Mouse (Mus musculus) testis, adult 2 months (tissue): ENCODE measurements around the gene Fance. TPM values are rescaled to one million over a fixed set of nuclear protein-coding genes. Genes with fewer than 3 reads are reported as not detected.
"Not testable (repeated sequence)": the region's sequence is repeated elsewhere in the genome, so short reads cannot be mapped to it uniquely, and the experiment has no call there.

Experiments used
- H3K27ac ChIP-seq: fragments of 200-500 bp; 2 replicates; pipeline ENCODE4 v1.5.1; 2012; ENCODE audit warnings: low read depth, low read length; ENCODE audit not compliant: control insufficient read depth, insufficient read depth
- H3K27me3 ChIP-seq: fragments of 200-500 bp; 2 replicates; pipeline ENCODE4 v1.6.1; 2012; ENCODE audit warnings: mild to moderate bottlenecking, low read length, moderate library complexity; ENCODE audit not compliant: control insufficient read depth, insufficient read depth
- H3K36me3 ChIP-seq: fragments of 200-500 bp; 2 replicates; pipeline ENCODE4 v1.6.1; 2012; ENCODE audit warnings: mild to moderate bottlenecking, low read length; ENCODE audit not compliant: control insufficient read depth, insufficient read depth
- H3K4me1 ChIP-seq: fragments of 200-500 bp; 2 replicates; pipeline ENCODE4 v1.6.1; 2012; ENCODE audit warnings: low read length; ENCODE audit not compliant: control insufficient read depth, insufficient read depth
- H3K4me3 ChIP-seq: fragments of 200-500 bp; 2 replicates; pipeline ENCODE4 v1.5.1; 2012; ENCODE audit warnings: low read depth, mild to moderate bottlenecking, low read length, moderate library complexity, mixed read lengths; ENCODE audit not compliant: control insufficient read depth
- CTCF ChIP-seq: fragments of 200-500 bp; IDR thresholded peaks from 2 replicates; pipeline ENCODE4 v1.5.1; 2012; ENCODE audit warnings: low read depth, mild to moderate bottlenecking, inconsistent platforms, low read length, moderate library complexity; ENCODE audit not compliant: control insufficient read depth, insufficient read depth, insufficient replicate concordance
- POLR2A ChIP-seq: fragments of 200-500 bp; IDR thresholded peaks from 2 replicates; pipeline ENCODE4 v1.6.1; 2012; ENCODE audit warnings: low read depth, mild to moderate bottlenecking, inconsistent platforms, low read length, moderate library complexity; ENCODE audit not compliant: control insufficient read depth
- polyA plus RNA-seq: library from polyadenylated mRNA; depleted of rRNA; stranded (reverse); fragments of >200 nt; gene quantifications from 2 replicates; pipeline ENCODE4 v1.2.3, GENCODE M21; 2012

Fance gene
- polyA plus RNA-seq, 1 experiment, result 4.3 TPM

DNA sequence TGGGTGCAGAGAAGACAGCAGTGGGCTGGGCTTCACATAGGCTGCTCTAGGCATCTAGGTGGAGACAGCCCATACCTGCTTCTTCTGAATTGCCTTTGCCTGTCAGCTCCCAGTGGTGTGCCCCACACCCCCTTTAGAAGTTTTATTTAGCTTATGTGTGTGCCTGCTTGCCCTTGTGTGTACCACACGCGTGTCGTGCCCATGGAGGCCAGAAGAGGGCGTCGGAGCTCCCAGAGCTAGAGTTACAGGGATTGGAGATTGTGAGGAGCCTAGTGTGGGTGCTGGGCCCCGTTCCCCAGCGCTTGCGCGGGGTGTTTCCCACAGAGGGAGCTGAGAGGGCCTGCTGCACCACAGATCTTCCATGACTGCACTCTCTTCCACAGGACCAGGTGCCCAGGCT is 3.2 kb downstream of the Fance start:
- Histone ChIP-seq H3K4me1 (peaks cover 6% of the 10 kb centered on the region), H3K27me3 (no peaks in the 10 kb centered on the region), H3K4me3 (no peak overlapping the region), H3K27ac (no peak overlapping the region), H3K36me3 (no peaks in the 10 kb centered on the region)
- TF ChIP-seq CTCF (peak; percentile 28; the same call in 1 of the 2 replicates), POLR2A (no peak)

- Histone ChIP-seq H3K4me3 (no peak overlapping the region), H3K27me3 (no peaks in the 10 kb centered on the region), H3K36me3 (no peaks in the 10 kb centered on the region), H3K27ac (no peak overlapping the region), H3K4me1 (peaks cover 6% of the 10 kb centered on the region)
- TF ChIP-seq CTCF, result no peak
- no peak for TF ChIP-seq POLR2A
Observed at GRCm38 (mm10) chr17:28317091-28317490, 3.8 kb downstream of the Fance start.

GRCm38 (mm10) chr17:28317725-28318124 is 4.4 kb downstream of the Fance start:
- Histone ChIP-seq H3K27ac (no peak overlapping the region), H3K27me3 (no peaks in the 10 kb centered on the region), H3K4me1 (peaks cover 6% of the 10 kb centered on the region), H3K36me3 (no peaks in the 10 kb centered on the region), H3K4me3 (no peak overlapping the region)
- TF ChIP-seq POLR2A, result no peak
- no peak for TF ChIP-seq CTCF

DNA sequence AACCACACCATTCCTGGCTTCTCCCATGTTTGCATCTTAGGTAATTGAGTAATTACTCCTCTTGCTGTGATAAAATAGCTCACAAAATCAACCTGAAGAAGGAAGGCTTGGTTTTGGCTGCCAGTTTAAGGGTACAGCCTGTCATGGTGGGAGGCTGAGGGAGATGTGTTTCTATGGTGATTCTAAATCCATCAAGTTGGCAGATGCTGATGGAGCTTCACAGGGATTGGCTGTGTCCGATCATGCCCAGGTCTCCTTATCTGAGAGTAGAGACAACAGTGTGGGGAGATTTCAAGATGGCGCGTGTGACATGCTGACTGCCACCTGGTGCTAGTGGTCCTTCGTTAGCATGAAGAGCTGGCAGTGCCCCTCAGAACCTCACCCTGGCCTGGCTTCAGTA is 8.4 kb downstream of the Fance start:
- Histone ChIP-seq H3K36me3 (no peaks in the 10 kb centered on the region), H3K4me1 (no peaks in the 10 kb centered on the region; the same call in 1 of the 2 replicates), H3K4me3 (no peak overlapping the region), H3K27ac (no peak overlapping the region), H3K27me3 (no peaks in the 10 kb centered on the region)
- TF ChIP-seq CTCF (no peak), POLR2A (no peak)

DNA sequence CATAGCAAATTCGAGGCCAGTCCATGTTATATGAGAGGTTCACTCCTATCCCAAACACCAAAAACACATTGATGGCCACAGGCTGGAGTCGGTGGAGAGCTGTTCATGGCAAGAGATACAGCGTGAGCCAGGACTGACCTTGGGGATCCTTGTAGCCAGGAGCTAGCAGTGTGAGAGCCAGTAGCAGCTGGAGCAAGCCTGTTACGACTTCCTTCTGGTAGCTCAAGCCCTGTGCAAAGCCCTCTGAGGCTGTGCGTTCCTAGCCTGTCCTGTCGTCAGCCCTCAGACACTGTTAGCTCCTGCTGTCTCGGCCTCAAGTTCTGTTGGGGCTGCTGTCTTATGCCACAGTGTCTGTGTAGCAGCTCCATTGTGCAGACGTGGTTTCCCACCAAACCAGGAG is 10.5 kb downstream of the Fance start:
- TF ChIP-seq POLR2A (no peak), CTCF (no peak)
- H3K36me3 ChIP-seq, result no peaks in the 10 kb centered on the region
- H3K4me3 ChIP-seq, result no peak overlapping the region
- H3K27ac ChIP-seq, result peak overlapping the region; percentile 27; the same call in 1 of the 2 replicates
- peaks cover 11% of the 10 kb centered on the region for H3K4me1 ChIP-seq
- no peaks in the 10 kb centered on the region for H3K27me3 ChIP-seq

DNA sequence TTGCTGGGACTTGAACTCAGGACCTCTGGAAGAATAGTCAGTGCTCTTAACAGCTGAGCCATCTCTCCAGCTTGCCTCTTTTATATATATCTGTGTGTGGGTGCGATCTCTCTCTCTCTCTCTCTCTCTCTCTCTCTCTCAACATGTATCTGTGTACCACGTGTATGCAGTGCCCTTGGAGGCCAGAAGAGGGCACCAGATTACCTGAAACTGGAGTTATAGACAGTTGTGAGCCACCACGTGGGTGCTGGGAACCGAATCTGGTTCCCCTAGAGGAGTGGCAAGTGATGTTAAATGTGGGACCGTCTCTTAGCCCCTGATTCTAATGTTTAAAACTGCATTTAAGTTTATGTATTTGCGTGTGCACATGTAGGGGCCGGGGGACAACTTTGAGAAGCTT is 11.1 kb downstream of the Fance start:
- H3K27me3 ChIP-seq, H3K4me3 ChIP-seq, H3K36me3 ChIP-seq, H3K27ac ChIP-seq: not testable (repeated sequence)
- TF ChIP-seq CTCF, result peak; percentile 19; the same call in 1 of the 2 replicates
- H3K4me1 ChIP-seq, result peaks cover 13% of the 10 kb centered on the region

DNA sequence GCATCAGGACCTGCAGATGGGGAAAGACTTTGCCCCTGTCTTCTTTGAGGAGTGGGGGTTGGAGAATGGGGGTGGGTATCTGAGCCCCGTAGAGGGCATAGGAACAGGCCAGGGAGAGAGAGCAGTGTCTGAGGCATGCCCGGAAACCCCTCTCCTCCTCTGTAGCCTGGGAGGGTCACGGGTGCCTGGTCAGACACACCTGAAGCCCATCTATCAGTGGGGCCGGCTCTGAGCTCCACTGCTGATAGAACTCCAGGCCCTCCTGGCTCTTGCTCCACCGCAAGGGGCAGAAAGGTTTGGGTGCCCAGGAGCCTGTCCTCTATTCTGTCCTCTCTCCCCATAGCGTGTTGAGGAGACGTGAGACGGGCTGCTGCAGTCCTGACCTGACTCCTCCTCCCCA is 12.4 kb downstream of the Fance start:
- Histone ChIP-seq H3K27me3 (no peaks in the 10 kb centered on the region), H3K4me1 (peaks cover 14% of the 10 kb centered on the region), H3K36me3 (no peaks in the 10 kb centered on the region; the same call in 1 of the 2 replicates), H3K27ac (no peak overlapping the region), H3K4me3 (no peak overlapping the region)
- TF ChIP-seq POLR2A, result no peak
- TF ChIP-seq CTCF, result no peak

DNA sequence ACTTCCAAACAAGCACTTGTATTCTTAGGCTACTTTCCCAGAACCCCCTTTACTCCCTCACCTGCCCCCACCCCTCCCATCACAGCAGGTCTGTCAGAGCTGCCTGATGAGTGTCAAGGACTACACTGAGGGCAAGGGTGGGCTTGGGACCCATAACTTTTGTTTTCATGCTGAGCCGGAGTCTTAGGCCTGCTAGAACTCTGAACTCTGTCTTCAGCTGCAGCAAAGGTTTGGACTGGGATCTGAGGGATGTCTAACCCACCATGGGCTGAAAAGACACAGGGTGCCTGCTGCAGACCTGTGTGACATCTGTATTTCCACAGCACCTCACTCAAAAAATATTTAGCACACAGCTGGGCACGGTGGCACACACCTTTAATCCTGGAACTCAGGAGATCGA is 13.6 kb downstream of the Fance start:
- no peak for TF ChIP-seq CTCF
- no peak for TF ChIP-seq POLR2A
- Histone ChIP-seq H3K4me1 (peaks cover 14% of the 10 kb centered on the region), H3K4me3 (peak overlapping the region; percentile 90), H3K27ac (no peak overlapping the region), H3K36me3 (peaks cover 1% of the 10 kb centered on the region), H3K27me3 (no peaks in the 10 kb centered on the region)
